Mouse (Mus musculus) heart, embryonic 15.5 days (tissue): ENCODE measurements around the gene Ube3b. TPM values are rescaled to one million over a fixed set of nuclear protein-coding genes. Genes with fewer than 3 reads are reported as not detected.

Source experiments
- ATAC-seq: fragments of 200-750 bp; cut with Nextera tagmentation; replicated peaks from 2 replicates; pipeline ENCODE4 v1.8.0; 2017; ENCODE audit warnings: low read depth, moderate TSS enrichment; ENCODE audit not compliant: insufficient number of reproducible peaks, insufficient read depth, low FRiP score
- H3K27ac ChIP-seq: fragments of 300-500 bp; sonication (generic); 2 replicates; pipeline ENCODE4 v1.5.1; 2015; ENCODE audit warnings: mild to moderate bottlenecking, inconsistent platforms
- H3K27me3 ChIP-seq: fragments of 300-500 bp; sonication (generic); 2 replicates; pipeline ENCODE4 v1.6.1; 2015; ENCODE audit warnings: inconsistent platforms
- H3K36me3 ChIP-seq: fragments of 300-500 bp; sonication (generic); 2 replicates; pipeline ENCODE4 v1.6.1; 2015; ENCODE audit warnings: mild to moderate bottlenecking, inconsistent platforms
- H3K4me1 ChIP-seq: fragments of 300-500 bp; sonication (generic); replicated peaks from 2 replicates; pipeline ENCODE4 v1.6.1; 2015; ENCODE audit warnings: inconsistent platforms
- H3K4me2 ChIP-seq: fragments of 300-500 bp; sonication (generic); 2 replicates; pipeline ENCODE4 v1.6.1; 2015; ENCODE audit warnings: inconsistent platforms, mild to moderate bottlenecking, moderate library complexity
- H3K4me3 ChIP-seq: fragments of 300-500 bp; sonication (generic); 2 replicates; pipeline ENCODE4 v1.5.1; 2015; ENCODE audit warnings: mild to moderate bottlenecking, inconsistent platforms
- H3K9ac ChIP-seq: fragments of 300-500 bp; sonication (generic); 2 replicates; pipeline ENCODE4 v1.6.1; 2015; ENCODE audit warnings: mild to moderate bottlenecking, inconsistent platforms
- H3K9me3 ChIP-seq: fragments of 300-500 bp; sonication (generic); replicated peaks from 2 replicates; pipeline ENCODE4 v1.6.1; 2016; ENCODE audit warnings: inconsistent platforms
- WGBS: fragments of 180-500 bp; shearing (Covaris S2); methylation state at CpG from one replicate; pipeline ENCODE4 v1.1.7; 2015; ENCODE audit warnings: mixed read lengths; 5-methylcytosine and 5-hydroxymethylcytosine counted together
- polyA plus RNA-seq: library from polyadenylated mRNA; unstranded; fragments of >200 nt; fragmentation: Nextera tagmentation; extraction: Ambion mirVana; gene quantifications from 2 replicates; pipeline ENCODE4 v1.2.1, GENCODE M21; 2015

The Ube3b gene
- polyA plus RNA-seq: 36.2 and 47.5 TPM in 2 replicates

DNA sequence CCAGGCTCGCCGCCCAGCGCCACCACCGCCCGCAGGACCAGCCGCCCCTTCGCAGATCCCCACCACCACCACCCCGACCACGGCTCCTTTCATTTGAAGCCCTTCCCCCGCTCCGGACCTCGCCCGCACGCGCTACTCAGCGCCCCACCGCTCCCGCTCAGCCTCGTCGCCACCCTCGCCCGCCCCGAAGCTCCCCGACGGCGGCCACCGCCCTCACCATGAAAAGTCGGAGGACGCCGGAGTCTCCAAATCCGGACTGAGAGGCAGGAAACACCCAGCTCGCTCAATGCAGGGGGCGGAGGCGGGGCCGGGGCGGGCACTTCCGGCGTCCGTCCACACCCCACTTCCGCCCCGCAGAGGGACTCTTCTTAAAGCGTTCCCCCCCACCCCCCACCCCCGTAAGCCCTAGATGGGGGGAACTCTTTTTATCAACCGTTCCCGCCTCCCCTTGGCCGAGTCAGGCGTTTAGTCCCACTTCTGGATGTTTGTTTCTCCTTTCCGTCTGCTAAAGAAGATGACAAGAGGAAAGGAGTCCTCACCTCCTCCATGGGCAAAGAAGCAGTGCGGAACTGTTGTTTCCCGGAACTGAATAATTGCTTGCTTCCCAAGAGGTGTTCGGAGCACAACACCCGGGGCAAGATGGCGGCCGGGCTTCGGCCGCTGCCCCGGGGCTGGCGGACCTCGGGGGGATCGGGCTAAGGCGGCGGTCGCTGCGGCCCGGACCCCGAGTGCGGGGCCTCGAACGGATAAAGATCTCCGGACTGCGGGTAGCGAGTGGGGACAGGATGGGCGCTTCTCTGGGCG, at the start of gene Ube3b, which contains the start of gene Kctd10:
Ube3b (plus strand) TSS at position 399 of the 804 bp plus-strand sequence.
Kctd10 (minus strand) TSS at position 300 of the 804 bp plus-strand sequence.
- WGBS: under 1% methylated on average over 74 of the region's 74 CpGs
- no peaks in the 10 kb centered on the region for H3K27me3 ChIP-seq
- peak within 1 kb of the TSS; percentile 98 for H3K9ac ChIP-seq
- H3K9me3 ChIP-seq: no peaks in the 10 kb centered on the region
- peak within 1 kb of the TSS; percentile 77 for H3K4me2 ChIP-seq
- H3K27ac ChIP-seq: peak within 1 kb of the TSS; percentile 92
- peak within 1 kb of the TSS; percentile 97 for H3K4me3 ChIP-seq
- peaks cover 16% of the 10 kb centered on the region for H3K36me3 ChIP-seq
- peak; percentile 92 for ATAC-seq
- H3K4me1 ChIP-seq: peaks cover 59% of the 10 kb centered on the region

DNA sequence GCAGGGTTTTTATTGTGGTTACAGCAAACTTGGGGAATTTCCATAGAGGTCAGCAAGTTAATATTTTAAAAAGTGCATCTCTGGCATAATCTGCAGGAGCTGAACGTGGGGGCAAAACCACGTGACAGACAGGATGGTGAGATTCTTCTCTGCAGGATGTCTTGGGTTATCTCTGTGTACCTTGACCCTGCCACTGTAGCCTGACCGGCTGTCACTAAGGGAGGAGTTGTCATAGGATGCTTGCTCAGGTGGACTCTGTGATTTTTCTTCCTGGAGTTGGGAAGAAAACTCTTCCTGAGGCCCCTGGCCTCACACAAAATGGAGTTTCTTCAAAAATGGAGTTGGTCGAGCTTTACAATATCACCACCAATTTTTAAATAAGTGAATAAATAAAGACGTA, 37.4 kb upstream of the Ube3b start:
- no peaks in the 10 kb centered on the region for H3K27me3 ChIP-seq
- ATAC-seq: no peak
- H3K9ac ChIP-seq: no peak overlapping the region
- H3K4me3 ChIP-seq: no peak overlapping the region
- H3K4me1 ChIP-seq: no peaks in the 10 kb centered on the region
- H3K36me3 ChIP-seq: no peaks in the 10 kb centered on the region
- no peak overlapping the region for H3K4me2 ChIP-seq
- 58% methylated on average over 5 of the region's 5 CpGs for WGBS
- no peaks in the 10 kb centered on the region for H3K9me3 ChIP-seq
- no peak overlapping the region for H3K27ac ChIP-seq

DNA sequence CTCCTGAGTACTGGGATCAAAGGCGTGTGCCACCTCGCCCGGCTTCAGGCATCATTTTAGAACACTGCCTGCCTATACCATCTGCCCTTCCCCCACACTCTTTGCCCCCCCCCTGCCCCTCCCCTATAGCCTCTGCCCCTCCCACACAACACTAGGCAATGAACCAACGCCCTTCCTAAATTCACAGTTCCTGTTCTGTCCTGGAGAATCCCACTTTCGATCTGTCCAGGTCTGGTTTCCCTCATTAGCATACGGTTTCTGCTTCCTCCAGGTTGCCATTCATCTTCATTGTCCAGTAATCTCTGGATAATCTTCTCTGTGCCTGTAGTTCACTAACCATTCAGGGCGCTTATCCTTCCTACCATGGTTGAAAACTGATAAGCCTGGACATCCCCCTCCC, 36.8 kb upstream of the Ube3b start:
- Histone ChIP-seq H3K4me2 (no peak overlapping the region), H3K27ac (no peak overlapping the region), H3K36me3 (no peaks in the 10 kb centered on the region), H3K9me3 (no peaks in the 10 kb centered on the region), H3K9ac (no peak overlapping the region), H3K4me3 (no peak overlapping the region), H3K4me1 (no peaks in the 10 kb centered on the region), H3K27me3 (no peaks in the 10 kb centered on the region)
- no peak for ATAC-seq
- 82% methylated on average over 7 of the region's 7 CpGs for WGBS

DNA sequence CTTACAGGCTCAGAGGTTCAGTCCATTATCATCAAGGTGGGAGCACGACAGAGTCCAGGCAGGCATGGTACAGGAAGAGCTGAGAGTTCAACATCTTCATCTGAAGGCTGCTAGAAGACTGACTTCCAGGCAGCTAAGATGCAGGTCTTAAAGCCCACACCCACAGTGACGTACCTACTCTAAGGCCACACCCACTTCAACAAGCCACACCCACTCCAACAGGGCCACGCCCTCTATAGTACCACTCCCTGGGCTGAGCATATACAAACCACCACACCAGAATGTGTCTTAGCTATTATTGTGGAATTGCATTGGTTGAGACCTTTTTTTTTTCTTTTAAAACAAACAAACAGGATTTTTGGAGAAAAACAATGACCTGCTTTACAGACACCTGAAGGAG, 34.9 kb upstream of the Ube3b start:
- ATAC-seq: no peak
- 0 out of 2 replicates have a peak, but pooled peaks cover 10% of the 10 kb centered on the region for H3K27me3 ChIP-seq
- no peak overlapping the region for H3K9ac ChIP-seq
- H3K9me3 ChIP-seq: no peaks in the 10 kb centered on the region
- WGBS: 56% methylated on average over 3 of the region's 3 CpGs
- no peak overlapping the region for H3K27ac ChIP-seq
- no peaks in the 10 kb centered on the region for H3K4me1 ChIP-seq
- H3K4me2 ChIP-seq: no peak overlapping the region
- no peak overlapping the region for H3K4me3 ChIP-seq
- no peaks in the 10 kb centered on the region for H3K36me3 ChIP-seq

DNA sequence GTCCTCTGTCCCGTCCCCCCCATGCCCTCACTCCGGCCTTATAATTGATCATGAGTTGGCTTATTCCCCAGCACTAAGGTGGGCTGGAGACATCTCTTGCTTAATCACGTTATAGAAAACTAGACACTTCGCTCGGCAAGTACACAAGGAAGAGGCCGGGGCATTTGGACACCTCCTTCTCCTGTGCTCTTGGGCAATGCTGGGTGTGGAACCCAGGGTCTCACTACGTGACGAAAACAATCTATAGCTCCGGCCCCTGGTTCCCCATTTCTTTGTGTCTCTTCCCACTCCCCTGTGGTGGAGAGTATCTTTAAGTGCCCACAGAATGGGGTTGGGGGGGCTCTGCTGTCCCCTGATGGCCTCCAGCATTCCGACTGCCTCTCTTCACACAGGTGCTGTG, 33.4 kb upstream of the Ube3b start:
- no peak overlapping the region for H3K4me2 ChIP-seq
- no peak overlapping the region for H3K4me3 ChIP-seq
- 71% methylated on average over 10 of the region's 10 CpGs for WGBS
- H3K9ac ChIP-seq: no peak overlapping the region
- peaks cover 16% of the 10 kb centered on the region; the same call in 1 of the 2 replicates for H3K27me3 ChIP-seq
- no peaks in the 10 kb centered on the region for H3K4me1 ChIP-seq
- H3K27ac ChIP-seq: no peak overlapping the region
- no peaks in the 10 kb centered on the region for H3K36me3 ChIP-seq
- ATAC-seq: no peak
- H3K9me3 ChIP-seq: no peaks in the 10 kb centered on the region

DNA sequence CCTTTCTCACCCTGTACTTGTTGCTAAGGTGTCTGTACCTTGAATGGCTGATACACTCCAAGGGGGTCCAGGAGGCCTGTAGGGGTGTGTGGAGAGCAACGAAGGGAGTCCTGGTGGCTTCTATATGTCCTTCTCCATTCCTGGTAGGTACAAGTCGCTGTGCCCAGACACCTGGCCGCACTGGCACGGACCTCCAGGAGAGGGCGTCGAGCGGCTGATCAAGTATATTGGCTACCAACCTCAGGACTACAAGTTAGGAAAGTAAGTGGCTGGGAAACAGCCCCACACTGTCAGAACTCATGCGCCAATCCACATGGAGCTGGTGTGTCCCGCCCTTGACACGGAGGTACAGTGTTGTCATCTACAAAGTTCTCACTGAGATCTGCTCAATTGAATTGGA, 28.9 kb upstream of the Ube3b start:
- H3K4me3 ChIP-seq: no peak overlapping the region
- no peaks in the 10 kb centered on the region for H3K36me3 ChIP-seq
- H3K27me3 ChIP-seq: peaks cover 20% of the 10 kb centered on the region; the same call in 1 of the 2 replicates
- ATAC-seq: no peak
- H3K9me3 ChIP-seq: no peaks in the 10 kb centered on the region
- H3K9ac ChIP-seq: no peak overlapping the region
- no peak overlapping the region for H3K27ac ChIP-seq
- no peak overlapping the region for H3K4me2 ChIP-seq
- H3K4me1 ChIP-seq: no peaks in the 10 kb centered on the region
- WGBS: 62% methylated on average over 10 of the region's 10 CpGs

DNA sequence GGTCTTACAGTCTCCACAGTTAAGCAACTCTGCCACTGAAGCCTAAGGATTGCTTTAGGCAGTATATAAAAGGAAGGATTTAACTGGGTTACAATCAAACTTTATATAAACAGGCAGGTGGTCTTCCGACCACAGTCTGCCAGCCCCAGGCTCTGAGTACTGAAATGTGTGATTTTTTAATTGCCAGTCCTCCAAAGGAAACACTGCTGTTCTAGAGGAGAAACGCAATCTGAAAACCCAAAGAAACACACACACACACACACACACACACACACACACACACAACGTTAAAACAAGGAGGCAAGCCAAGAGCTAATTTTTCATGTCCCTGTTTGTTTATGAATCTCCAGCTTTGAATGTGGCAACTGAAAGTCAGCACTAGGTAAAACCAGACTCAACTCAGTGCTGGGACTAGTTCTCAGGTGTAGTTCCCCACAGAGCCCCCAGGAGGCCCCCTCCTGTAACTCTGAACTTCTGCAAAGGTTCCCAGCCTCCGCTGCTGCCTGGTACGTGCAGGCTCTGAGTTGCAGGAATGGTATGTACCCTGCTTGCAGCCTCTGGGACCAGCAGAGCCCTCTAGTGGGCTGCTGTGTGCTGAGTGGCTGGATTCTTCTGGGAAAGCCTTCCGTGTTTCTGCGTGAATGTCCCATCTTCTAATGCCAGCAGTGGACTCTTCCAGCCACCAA, 24.0 kb upstream of the Ube3b start:
- H3K4me2 ChIP-seq: peak overlapping the region; percentile 49
- H3K36me3 ChIP-seq: peaks cover 2% of the 10 kb centered on the region; the same call in 1 of the 2 replicates
- H3K27ac ChIP-seq: peak overlapping the region; percentile 74
- H3K27me3 ChIP-seq: peaks cover 7% of the 10 kb centered on the region; the same call in 1 of the 2 replicates
- 21% methylated on average over 7 of the region's 7 CpGs for WGBS
- H3K4me1 ChIP-seq: peaks cover 11% of the 10 kb centered on the region
- H3K9me3 ChIP-seq: no peaks in the 10 kb centered on the region
- H3K4me3 ChIP-seq: peak overlapping the region; percentile 29
- ATAC-seq: peak; percentile 90
- 0 out of 2 replicates have a peak overlapping the region, but pooled peaks have one; percentile 33 for H3K9ac ChIP-seq

DNA sequence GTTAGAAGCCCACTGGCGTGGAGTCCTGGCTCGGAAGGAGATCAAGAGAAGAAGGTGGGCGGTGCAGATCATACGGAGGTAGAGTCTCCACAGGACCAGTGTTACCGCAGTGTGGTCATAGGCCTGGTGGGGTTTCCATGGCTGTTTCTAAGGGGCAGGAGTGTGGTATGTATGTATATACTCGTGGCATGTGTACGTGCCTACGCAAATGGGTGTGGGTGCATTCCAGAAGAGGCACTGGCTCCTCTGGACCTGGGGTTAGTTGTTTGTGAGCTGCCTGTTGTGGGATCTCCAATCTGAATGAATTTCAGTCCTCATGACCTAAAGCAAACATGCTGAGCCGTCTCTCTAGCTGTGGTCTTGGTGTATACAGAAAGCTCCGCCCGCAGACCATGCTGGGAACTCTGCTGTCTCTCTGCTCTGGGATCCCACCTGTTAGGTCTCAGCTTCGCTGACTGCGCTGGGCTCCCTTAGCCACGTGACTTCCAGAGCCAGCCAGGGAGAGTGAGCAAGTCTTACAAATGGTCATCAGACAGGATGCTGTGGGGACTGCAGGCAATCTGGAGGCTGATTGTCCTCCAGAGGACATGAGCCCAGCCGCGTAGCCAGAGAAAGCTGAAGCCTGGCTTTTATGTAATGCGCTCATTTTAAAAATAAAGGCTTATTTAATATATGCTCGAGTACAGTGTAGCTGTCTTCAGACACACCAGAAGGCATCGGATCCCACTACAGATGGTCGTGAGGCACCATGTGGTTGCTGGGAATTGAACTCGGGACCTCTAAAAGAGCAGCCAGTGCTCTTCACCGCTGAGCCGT, 23.3 kb upstream of the Ube3b start:
- peak overlapping the region; percentile 74 for H3K27ac ChIP-seq
- H3K9ac ChIP-seq: peak overlapping the region; percentile 33; the same call in 1 of the 2 replicates
- H3K4me2 ChIP-seq: peak overlapping the region; percentile 49
- ATAC-seq: peak; percentile 71
- peaks cover 11% of the 10 kb centered on the region for H3K4me1 ChIP-seq
- H3K36me3 ChIP-seq: peaks cover 7% of the 10 kb centered on the region; the same call in 1 of the 2 replicates
- peak overlapping the region; percentile 29 for H3K4me3 ChIP-seq
- H3K9me3 ChIP-seq: no peaks in the 10 kb centered on the region
- peaks cover 4% of the 10 kb centered on the region; the same call in 1 of the 2 replicates for H3K27me3 ChIP-seq
- WGBS: 46% methylated on average over 23 of the region's 23 CpGs

GRCm38 (mm10) chr5:114358833-114359232, 21.6 kb upstream of the Ube3b start:
- Histone ChIP-seq H3K4me3 (no peak overlapping the region), H3K27me3 (no peaks in the 10 kb centered on the region), H3K9ac (no peak overlapping the region), H3K4me2 (no peak overlapping the region), H3K9me3 (no peaks in the 10 kb centered on the region), H3K27ac (no peak overlapping the region), H3K4me1 (peaks cover 11% of the 10 kb centered on the region), H3K36me3 (peaks cover 22% of the 10 kb centered on the region; the same call in 1 of the 2 replicates)
- no peak for ATAC-seq
- WGBS: 76% methylated on average over 10 of the region's 10 CpGs

DNA sequence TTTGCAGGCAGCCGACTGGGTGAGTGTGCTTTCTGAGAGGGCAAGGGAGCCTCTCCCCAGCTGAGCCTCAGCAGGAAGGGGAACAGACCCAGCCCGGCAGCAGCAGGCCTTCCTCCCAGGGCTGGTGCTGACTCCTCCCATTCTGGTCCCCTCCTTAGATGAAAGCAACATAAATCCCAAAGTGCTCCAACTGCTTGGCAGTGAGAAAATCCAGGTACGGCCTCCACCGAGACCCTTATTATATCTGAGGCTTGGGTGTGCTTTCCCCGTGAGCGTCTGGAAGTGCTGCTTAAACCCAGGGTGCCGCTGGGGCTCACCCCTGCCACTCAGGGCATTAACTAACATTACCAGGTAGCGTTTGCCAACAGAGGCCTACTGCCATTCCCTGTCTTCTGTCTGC, 20.8 kb upstream of the Ube3b start:
- no peak overlapping the region for H3K4me2 ChIP-seq
- no peak overlapping the region for H3K4me3 ChIP-seq
- peaks cover 12% of the 10 kb centered on the region for H3K4me1 ChIP-seq
- H3K27me3 ChIP-seq: no peaks in the 10 kb centered on the region
- H3K36me3 ChIP-seq: peaks cover 27% of the 10 kb centered on the region
- no peaks in the 10 kb centered on the region for H3K9me3 ChIP-seq
- 63% methylated on average over 8 of the region's 8 CpGs for WGBS
- no peak overlapping the region for H3K27ac ChIP-seq
- H3K9ac ChIP-seq: no peak overlapping the region
- no peak for ATAC-seq

GRCm38 (mm10) chr5:114360968-114361367, 19.4 kb upstream of the Ube3b start:
- Histone ChIP-seq H3K36me3 (peaks cover 39% of the 10 kb centered on the region), H3K4me1 (peaks cover 22% of the 10 kb centered on the region), H3K27ac (no peak overlapping the region), H3K9me3 (no peaks in the 10 kb centered on the region), H3K4me2 (no peak overlapping the region), H3K27me3 (no peaks in the 10 kb centered on the region), H3K9ac (no peak overlapping the region), H3K4me3 (no peak overlapping the region)
- ATAC-seq: no peak
- WGBS: 87% methylated on average over 15 of the region's 15 CpGs
